Mouse (Mus musculus) cerebellum, postnatal 4 days (tissue): ENCODE results near the gene Arid2.
A peak's percentile ranks its signal among the peaks of the same experiment; 100 is the strongest.
"Not testable (repeated sequence)": the region's sequence is repeated elsewhere in the genome, so short reads cannot be mapped to it uniquely, and the experiment has no call there.

Experiments used
- DNase-seq, 2 experiments: peaks; one replicate each; pipeline ENCODE4 v3.0.0; 2022; ENCODE audit warnings: low spot score in 2 of 2, mixed read lengths in 1 of 2

Gene Arid2

DNA sequence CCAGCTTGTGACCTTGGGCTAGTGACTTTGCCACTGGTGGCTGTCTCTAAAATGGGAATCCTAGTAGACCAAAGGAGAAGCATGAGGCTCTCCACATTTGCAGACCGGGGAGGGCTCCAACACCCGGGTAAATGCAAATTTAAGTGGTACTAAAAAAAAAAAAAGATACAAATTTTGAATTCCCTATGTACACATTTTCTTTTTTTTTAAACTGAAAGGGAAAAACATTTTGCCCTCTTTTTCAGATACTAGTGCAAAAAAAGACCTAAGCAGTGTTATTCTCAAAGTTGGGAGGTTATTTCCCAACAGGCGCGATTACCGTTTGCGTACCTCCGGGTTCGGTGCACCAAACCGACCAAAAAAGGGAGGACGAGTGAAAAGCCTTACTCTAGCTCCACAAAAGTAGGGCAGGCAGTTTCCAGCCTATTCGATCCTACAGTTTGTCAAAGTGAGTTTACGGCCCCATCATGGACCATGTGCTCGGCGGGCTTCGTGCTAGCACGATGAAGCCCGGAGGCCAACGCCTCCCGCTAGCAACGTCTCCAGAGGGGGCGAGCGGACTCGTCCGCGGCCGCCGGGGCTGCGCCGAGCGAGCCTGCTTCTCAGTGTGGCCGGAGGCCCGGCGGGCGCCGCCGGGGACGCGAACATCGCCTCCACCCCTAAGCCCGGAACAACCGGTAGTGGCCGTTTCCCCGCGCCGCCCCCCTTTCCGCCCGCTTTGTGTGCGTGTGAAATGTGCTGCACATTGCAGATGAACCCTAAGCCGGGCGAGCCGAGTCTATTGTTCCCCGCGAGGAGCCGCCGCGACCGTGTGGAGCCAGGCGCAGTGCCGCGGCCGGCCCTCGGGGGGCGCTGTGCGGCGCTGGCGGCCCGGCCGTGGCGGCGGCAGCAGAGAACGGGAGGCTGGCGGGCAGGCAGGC, 1.0 kb upstream of the Arid2 start:
- peak; percentile 86 to 95 for DNase-seq

DNA sequence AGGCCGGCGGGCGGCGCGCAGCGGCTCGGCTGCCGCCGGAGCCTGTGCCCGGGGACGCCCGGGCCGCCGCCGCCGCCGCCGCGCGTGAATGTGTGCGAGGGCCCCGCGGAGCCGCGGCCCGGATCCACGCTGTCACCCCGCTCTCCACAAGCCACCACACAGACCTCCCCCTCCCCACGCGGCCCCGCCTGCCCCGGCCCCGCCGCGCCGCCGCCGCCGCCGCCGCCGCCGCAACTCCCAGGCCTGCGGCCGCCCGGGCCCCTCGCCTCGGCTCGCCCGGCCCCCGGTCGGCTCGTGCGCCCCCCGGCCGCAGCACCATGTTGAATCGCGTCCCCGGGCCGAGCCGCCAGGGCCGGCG, 404 bp upstream of the Arid2 start:
- no peak for DNase-seq

DNA sequence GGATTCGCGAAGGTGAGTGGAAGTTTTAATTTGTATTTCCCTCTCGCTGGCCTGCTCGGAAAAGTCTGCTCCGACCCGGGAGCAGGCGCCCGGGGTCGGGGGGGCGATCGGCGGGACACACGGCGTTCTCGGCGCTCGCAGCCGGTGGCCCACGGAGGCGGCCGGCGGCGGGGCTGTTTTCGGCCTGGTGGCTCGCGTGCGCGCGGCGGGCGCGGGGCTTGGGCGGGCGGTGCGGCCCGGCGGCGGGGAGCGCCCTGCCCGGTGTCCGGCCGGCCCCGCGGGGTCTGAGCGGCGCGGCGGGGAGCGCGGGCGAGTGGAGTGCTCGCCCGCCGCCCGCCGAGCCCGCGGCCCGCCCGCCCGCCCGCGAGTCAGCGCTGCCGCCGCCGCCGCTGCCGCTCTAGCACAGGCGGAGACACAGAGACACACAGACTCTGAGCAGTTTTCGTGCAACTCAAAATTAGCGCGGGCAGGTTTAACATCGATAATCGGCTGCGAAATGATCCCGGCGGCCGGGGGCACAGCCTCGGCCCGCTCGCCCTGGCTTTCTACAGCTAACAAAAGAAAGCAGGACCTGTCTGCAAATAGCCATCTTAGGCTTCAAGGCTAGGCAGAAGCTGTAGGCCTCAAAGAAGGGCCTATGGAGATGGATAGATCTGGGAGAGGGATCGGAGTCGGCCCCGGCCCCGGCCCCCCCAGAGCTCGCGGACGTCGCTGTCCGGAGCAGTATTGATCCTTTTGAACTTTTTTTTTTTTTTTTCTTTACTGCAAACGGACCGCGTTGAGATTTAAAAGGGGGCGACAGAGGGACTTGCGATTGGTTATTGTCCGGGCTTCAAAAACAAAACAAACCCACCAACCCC, 888 bp downstream of the Arid2 start:
- DNase-seq = peak in 1 of 2 experiments; percentile 47

DNA sequence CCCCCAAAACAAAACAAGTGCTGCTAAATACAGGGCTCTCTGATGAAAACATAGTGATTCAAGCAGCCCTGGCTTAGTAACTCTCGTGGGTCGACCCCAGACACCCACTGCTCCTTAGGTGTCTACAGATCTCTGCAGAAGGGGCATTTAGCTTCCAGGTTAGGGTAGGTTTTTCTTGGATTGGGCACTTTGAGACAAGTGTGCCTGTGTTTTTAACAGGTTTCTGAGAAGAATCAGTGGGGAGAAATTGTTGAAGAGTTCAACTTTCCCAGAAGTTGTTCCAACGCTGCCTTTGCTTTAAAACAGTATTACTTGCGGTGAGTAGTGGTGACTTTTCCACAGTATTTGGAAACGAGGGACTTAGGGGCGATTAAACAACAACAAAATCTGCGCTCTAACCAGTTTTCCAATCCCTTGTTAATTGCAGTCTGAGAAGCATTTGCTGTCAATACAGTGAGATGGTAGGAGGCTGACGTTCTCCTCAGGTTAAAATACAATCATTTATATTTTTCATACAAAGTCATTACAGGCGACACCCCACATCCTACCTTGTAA, 1.6 kb downstream of the Arid2 start:
- no peak for DNase-seq

DNA sequence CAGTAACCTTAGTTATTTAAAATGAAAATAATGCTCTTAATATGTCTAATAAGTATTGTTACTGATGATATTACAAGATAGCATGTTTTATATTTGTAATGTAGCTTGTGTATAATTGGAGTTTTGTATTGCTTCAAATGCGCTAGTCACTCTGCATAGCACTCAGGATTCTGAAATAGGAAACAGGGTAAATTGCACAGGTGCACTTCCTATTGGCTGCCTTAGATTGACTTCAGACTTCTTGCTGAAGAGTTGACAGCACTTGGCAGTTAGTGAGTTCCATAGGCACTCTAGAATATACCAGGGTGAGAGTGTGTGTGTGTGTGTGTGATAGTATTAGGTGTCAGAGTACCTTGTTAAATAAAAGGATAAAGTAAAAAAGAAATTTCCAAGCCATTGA, 2.7 kb downstream of the Arid2 start:
- no peak for DNase-seq

DNA sequence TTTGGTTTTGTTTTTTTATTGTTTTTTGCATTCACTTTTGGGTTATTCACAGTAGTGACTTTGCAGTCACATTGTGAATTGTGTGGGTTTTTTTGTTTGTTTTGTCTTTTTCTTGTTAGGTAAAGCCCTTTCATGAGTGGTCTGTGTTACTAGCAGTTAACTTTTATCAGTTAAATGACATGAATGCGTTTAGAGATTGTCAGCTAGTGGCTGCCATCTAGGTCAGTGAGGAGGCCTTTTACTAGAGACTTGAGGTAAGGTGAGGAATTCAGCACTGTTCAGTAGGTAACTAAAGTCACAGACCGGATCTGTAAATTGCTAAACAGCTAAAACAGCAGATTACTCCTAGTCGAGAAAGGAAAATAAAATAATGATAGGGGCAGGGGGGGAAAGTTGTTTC, 6.1 kb downstream of the Arid2 start:
- DNase-seq = no peak

DNA sequence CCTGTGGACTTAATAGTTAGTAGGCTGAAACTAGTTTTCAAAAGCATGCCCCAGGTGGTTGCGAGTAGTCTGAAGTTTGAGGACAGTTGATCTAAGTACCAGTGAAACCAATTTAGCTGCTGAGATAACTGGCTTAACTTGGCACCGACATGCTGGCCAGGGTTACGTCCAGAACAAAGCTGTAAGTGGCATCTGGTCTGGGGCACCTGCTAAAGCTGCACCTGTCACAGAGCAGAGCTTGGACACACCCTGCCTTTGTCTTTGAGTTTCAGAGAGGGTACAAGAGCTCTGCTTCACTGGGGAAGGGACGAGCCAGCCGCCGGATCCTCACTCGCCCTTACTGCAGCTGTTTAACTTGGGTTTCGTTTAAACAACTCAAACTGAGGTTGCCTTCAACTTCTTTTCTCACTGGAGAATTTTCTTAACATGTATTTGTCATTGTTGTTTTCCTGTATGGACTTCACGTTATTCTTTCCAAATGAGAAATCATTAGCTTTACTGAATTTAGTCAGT, 9.8 kb downstream of the Arid2 start:
- DNase-seq = no peak

DNA sequence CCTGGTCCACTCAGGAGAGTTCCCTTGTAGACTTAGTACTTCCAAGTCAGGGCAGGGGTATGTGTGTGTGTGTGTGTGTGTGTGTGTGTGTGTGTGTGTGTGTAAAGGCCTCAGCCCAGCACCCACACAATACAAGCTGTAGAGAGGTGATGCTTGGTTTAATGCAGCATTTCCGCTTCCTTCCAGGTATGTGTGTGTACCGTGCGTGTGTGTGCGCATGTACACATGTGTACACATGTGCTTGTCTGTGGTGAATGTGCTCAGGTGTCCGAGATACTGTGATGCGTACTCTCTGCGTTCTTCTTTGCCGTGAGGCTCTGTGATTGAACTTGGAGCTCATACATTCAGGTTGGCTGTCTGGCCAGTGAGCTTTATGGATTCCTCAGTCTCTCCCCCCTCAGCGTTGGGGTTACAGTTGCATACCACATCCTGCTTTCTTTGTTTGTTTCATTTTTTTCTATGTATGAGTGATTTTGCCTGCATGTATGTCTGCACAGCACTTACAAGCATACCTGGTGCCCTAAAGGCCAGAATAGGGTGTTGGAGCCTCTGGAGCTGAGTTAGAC, 10.4 kb downstream of the Arid2 start:
- no peak for DNase-seq

DNA sequence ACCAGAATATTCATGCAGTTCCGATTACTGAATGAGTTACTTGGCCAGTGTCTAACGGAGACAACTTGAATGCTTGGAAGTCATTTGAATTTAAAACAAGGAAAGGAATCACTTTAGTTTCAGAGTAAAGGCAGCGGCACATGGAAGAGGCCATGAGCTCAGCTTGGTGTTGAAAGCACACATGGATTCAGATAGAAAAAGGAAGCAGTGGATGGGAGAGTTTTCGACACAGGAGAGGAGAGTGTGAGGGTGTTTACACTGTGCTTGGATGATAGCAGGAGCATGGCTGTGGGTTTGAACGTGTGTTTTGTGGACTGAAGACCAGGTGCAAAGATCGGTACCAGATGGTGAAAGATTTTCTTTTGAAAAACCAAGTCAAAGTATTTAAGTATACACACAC, 22.0 kb downstream of the Arid2 start:
- DNase-seq = no peak

DNA sequence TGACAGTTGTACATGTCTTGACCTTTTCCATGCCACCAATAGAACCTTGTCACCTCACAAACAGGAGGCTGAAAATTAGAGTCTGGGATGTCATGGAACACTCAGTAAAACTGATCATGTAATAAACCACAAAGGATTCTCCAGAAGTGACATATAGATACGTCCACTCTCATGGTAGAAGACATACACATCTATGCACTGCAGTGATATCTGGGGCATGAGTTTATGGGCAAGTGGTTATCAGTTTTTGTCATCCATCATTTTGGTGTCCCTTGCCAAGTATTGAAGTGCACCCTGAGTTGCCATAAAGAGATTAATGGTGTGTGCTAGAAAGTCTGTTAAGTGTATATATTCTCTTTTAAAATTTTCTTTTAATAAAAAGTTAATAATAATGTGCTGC, 25.6 kb downstream of the Arid2 start:
- DNase-seq = no peak

DNA sequence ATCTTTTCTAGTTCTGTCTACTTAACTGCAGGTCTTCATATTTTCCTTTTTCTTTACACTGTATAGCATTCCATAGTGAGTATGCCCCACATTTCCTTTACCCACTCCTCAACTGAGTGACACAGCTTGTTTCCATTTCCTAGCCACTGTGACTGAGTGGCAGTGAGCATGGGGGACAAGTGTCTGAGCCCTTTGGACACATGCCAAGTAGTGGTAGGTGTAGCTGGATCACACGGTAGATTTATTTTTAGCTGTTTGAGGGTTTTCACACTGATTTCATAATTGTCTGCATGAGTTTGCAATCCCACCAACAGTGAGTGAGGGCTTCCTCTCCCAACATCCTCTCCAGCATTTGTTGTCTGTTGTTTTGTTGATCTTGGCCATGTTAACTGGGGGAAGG, 28.3 kb downstream of the Arid2 start:
- no peak for DNase-seq

DNA sequence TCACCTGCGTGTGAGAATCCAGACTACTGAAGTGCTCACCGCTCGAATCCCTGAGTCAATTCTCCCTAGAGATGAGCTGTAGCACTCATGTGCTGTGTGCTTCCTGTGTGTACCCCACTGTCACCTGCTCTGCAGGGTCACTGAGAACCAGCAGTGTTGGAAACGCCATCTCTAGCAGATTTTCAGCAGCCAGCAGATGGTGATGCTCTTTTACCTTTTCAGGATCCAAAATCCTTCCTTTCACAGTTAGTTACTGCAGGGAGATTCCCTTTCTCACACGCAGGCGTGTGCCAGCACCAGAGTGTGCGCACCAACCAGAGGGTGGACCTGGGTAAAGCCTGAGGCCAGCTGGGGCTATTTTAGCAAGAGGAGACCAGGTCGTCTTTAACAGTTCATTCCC, 32.0 kb downstream of the Arid2 start:
- DNase-seq = no peak

DNA sequence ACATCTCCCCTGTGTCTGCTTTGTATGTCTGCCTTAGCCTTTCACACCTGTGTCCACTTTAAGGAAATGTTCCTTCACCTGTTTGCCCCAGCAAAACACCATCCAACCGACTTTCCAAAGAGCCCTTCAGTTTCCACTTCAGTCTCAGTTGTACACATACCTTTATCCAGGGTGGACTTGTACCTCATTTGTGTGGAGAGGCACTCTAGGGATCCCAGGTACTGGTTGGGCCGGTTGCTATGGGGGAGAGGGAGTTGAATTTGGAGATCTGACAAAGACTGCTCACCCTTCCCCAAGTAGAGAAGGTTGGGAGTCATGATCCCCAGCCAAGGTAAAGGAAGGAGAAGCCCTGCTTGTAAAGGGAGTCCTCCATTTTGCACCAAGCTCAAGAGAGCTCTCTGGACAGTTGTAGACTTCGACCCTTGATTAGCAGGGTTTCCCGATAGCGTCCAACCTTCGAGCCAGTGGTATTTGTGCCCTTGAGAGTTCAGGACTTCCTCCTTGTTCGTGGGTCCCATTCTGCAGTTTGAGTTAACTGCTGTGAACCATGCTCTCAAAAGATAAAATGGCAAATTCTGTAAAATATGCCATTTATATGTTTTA, 38.5 kb downstream of the Arid2 start:
- no peak for DNase-seq

DNA sequence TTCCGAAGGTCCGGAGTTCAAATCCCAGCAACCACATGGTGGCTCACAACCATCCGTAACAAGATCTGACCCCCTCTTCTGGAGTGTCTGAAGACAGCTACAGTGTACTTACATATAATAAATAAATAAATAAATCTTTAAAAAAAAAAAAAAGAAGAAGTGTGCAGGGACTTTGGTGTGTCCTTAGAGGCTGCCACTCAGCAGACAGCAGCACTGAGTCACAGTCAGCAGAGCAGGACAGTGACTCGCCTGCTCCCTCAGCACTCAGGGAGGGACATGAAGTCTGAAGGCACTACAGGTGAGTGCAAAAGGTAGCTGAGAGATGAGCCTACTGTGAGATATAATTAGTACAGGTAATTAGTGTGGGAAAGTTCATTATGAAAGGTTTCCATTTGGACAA, 41.4 kb downstream of the Arid2 start:
- DNase-seq = not testable (repeated sequence)

DNA sequence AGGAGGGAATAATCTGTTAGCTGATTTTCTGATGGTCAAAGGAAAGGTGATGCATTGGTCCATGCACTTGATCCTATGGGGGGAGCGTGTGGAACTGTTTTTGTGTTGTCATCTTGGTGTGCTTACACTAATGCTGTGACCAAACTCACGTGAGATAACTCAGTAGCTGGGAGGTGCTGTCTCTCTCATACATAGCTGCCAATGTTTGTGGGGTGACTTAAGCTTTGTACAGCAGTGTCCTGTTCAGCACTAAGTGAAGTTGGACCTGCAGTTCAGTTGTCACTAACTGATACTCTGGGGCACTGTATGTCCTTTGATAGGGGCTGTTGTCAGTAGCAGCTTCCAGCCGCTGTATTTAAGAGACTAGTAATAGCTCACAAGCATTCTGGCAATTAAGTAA, 43.2 kb downstream of the Arid2 start:
- DNase-seq = no peak

DNA sequence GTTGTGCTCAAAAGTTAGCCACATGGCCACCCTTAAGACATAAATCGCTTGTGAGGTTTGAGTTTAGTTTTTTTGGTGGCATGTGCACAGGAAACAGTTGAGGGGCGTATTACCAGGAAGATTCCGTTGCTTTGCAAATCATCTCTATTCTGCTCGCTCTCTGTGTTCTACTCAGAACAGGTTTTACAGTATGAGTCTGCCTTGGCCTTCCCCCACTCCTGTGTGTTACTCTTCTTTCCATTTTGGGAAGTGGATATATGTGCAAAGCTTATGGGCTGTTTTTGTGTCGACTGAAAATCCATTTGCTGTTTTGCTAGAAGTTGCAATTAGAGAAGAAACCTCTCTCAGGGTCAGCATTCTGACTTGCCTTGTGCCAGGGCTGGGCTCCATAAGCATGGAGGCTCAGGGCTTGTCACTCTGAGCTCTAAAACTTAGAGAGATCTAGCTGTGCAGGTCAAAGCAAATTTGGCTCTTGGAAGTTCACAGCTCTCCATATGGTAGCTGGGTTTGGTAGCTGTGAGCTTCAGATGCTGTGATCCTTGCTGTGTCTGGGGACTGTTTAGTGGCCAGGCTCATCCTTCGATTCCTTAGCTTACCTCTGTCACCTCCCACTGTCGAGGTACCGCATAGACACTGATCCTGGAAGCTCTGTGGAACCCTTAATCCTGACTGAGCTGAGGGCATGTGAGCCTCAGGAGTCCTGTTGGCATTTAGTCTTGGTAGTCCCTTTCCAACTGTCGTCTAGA, 45.3 kb downstream of the Arid2 start:
- DNase-seq = no peak

DNA sequence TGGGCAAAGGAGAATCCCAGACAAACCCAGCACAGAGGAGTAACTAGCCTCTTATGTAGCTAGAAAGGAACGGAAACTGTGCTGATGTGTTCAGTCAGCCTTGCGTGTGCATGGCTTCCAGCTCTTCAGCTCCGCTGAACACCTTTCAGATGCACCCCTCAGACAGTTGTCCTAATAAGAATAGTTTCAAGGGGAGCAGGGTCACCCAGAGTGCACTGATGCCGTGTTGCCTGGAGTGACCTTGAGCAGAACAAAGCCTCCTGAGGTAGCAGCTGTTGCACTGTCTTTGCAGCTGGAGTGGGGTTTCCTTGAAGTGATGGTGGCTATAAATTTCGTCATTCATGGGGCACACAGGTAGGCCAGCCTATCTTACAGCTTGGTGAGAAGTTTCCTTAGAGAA, 46.0 kb downstream of the Arid2 start:
- no peak for DNase-seq

DNA sequence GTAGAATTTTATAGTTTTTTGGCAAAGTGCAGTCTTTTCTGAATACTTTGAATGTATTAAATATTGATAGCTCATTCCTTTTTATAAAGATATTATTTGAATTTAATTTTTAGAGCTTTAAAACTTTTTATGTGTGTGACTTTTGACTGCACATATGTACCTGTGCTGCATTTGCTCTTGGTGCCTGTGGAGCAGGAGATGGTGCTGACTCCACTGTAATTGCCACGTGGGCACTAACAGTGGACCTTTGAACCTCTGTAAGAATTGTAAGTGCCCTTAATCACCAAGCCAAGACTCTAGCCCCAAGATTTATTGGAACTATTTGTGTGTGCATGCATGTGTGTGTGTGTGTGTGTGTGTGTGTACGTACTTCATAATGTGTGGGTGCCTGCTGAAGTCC, 53.6 kb downstream of the Arid2 start:
- no peak for DNase-seq

DNA sequence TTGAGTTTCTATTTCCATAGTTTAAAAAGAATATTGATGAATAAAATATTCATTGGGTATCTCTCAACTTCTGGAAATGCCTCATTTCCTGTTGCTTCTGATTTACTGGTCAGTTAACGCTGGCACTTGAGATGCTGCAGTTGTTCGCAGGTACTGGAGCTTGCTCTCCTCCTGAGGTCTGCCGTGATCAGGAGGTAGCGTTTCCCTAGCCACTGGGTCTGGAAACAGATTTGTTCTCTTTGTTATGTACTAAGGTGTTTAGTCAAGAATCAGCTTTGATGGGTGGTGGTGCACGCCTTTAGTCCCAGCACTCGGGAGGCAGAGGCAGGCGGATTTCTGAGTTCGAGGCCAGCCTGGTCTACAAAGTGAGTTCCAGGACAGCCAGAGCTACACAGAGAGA, 54.8 kb downstream of the Arid2 start:
- DNase-seq = no peak

DNA sequence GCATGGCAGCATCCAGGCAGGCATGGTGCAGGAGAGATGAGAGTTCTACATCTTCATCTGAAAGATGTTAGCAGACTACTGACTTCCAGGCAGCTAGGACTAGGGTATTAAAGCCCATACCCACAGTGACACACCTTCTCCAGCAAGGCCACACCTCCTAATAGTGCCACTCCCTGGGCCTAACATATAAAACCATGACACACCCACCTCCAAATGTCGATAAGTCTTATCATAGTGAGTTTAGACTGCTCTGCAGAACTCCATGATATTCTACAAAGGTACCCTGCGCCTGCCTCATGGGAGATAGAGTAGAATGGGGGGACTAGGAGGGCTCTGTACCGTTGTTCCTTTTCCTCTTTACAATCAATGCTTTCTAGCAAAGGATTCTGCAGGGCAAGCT, 55.6 kb downstream of the Arid2 start:
- no peak for DNase-seq
